Mouse (Mus musculus) lung, embryonic 14.5 days (tissue): ENCODE data around the gene Pacs2. TPM values are rescaled to one million over a fixed set of nuclear protein-coding genes. Genes with fewer than 3 reads are reported as not detected.

ENCODE experiments used
- ATAC-seq: fragments of 200-750 bp; cut with Nextera tagmentation; 2 replicates; pipeline ENCODE4 v1.8.0; 2017; ENCODE audit warnings: mild to moderate bottlenecking, moderate TSS enrichment, moderate library complexity; ENCODE audit not compliant: insufficient read depth
- DNase-seq: peaks from one replicate; pipeline ENCODE4 v3.0.0-alpha.2; 2015
- H3K27ac ChIP-seq: fragments of 300-500 bp; sonication (generic); 2 replicates; pipeline ENCODE4 v1.5.1; 2014; ENCODE audit warnings: low read depth, mild to moderate bottlenecking, moderate library complexity
- H3K27me3 ChIP-seq: fragments of 300-500 bp; sonication (generic); 2 replicates; pipeline ENCODE4 v1.6.1; 2014; ENCODE audit warnings: low read length, control low read depth; ENCODE audit not compliant: insufficient read depth
- H3K36me3 ChIP-seq: fragments of 300-500 bp; sonication (generic); 2 replicates; pipeline ENCODE4 v1.6.1; 2014; ENCODE audit warnings: control low read depth; ENCODE audit not compliant: insufficient read depth
- H3K4me1 ChIP-seq: fragments of 300-500 bp; sonication (generic); 2 replicates; pipeline ENCODE4 v1.6.1; 2014; ENCODE audit warnings: antibody characterized with exemption, control low read depth; ENCODE audit not compliant: insufficient read depth
- H3K4me2 ChIP-seq: fragments of 300-500 bp; sonication (generic); 2 replicates; pipeline ENCODE4 v1.6.1; 2014; ENCODE audit warnings: mild to moderate bottlenecking
- H3K4me3 ChIP-seq: fragments of 300-500 bp; sonication (generic); 2 replicates; pipeline ENCODE4 v1.5.1; 2014; ENCODE audit warnings: low read depth, low read length
- H3K9ac ChIP-seq: fragments of 300-500 bp; sonication (generic); 2 replicates; pipeline ENCODE4 v1.6.1; 2014
- H3K9me3 ChIP-seq: fragments of 300-500 bp; sonication (generic); 2 replicates; pipeline ENCODE4 v1.6.1; 2016; ENCODE audit warnings: low read depth, low read length, control low read depth
- CTCF ChIP-seq: IDR thresholded peaks from 2 replicates; pipeline ENCODE4 v1.5.1; 2016; ENCODE audit warnings: antibody characterized with exemption, low read depth
- WGBS: fragments of 180-500 bp; shearing (Covaris S2); extraction: QIAGEN DNeasy Blood & Tissue Kit; methylation state at CpG from one replicate; pipeline ENCODE4 v1.1.7; 2014; 5-methylcytosine and 5-hydroxymethylcytosine counted together
- polyA plus RNA-seq: library from polyadenylated mRNA; unstranded; fragments of >200 nt; fragmentation: Nextera tagmentation; extraction: Ambion mirVana; gene quantifications from 2 replicates; pipeline ENCODE4 v1.2.1, GENCODE M21; 2014

The Pacs2 gene
- polyA plus RNA-seq, 1 experiment from 2014 or later: 15.6 TPM

DNA sequence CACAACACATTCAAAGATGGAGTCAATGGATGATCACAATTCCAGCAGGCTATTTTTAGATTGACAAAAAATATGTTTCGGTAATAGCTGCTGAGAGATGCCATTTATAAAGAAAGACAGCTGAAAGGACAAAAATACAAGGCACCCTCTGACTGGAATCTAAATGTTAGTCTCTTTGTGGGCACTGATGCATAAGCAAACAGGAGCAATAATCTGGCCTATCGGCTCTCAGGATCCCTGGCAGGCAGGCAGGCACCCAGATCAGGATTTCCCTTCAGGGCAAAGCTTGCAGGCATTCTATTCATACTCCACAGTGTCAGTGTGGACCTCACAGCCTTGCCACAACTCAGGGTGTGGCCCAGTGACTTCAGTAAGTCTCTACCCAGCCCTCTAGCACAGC is 32.3 kb upstream of the Pacs2 start:
- no peak for DNase-seq
- H3K9ac ChIP-seq: no peak overlapping the region
- no peak overlapping the region for H3K4me3 ChIP-seq
- H3K4me1 ChIP-seq: no peaks in the 10 kb centered on the region
- H3K36me3 ChIP-seq: peaks cover 95% of the 10 kb centered on the region
- H3K27me3 ChIP-seq: no peaks in the 10 kb centered on the region
- no peak overlapping the region for H3K27ac ChIP-seq
- H3K4me2 ChIP-seq: no peak overlapping the region
- no peak for ATAC-seq
- WGBS: 84% methylated on average over 2 of the region's 2 CpGs
- no peak for TF ChIP-seq CTCF
- no peaks in the 10 kb centered on the region for H3K9me3 ChIP-seq

DNA sequence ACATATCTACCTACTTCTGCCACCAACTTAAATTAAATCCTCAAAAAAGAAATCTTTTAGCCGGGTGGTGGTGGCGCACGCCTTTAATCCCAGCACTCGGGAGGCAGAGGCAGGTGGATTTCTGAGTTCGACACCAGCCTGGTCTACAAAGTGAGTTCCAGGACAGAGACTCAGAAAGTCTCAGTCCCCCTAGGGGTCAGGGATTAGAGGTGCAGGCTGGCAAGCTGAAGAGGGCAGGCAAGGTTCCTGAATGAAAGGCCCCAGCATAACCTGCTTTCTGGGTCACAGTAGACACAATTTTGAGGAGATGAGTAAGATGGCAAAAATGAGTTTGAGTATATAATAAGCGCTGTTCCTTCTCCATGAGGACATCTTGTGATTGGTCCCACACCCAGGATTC is 29.0 kb upstream of the Pacs2 start:
- H3K4me1 ChIP-seq: no peaks in the 10 kb centered on the region
- H3K9ac ChIP-seq: no peak overlapping the region
- no peak overlapping the region for H3K4me3 ChIP-seq
- DNase-seq (peak; percentile 15), ATAC-seq (no peak)
- H3K27me3 ChIP-seq: no peaks in the 10 kb centered on the region
- H3K36me3 ChIP-seq: peaks cover 77% of the 10 kb centered on the region
- 92% methylated on average over 6 of the region's 6 CpGs for WGBS
- TF ChIP-seq CTCF: peak; percentile 51
- H3K9me3 ChIP-seq: no peaks in the 10 kb centered on the region
- H3K27ac ChIP-seq: no peak overlapping the region
- no peak overlapping the region for H3K4me2 ChIP-seq

- H3K4me2 ChIP-seq: no peak overlapping the region
- ATAC-seq (no peak), DNase-seq (peak; percentile 32)
- H3K27me3 ChIP-seq: no peaks in the 10 kb centered on the region
- no peaks in the 10 kb centered on the region for H3K4me1 ChIP-seq
- no peak overlapping the region for H3K9ac ChIP-seq
- H3K27ac ChIP-seq: no peak overlapping the region
- 65% methylated on average over 6 of the region's 6 CpGs for WGBS
- H3K36me3 ChIP-seq: peaks cover 62% of the 10 kb centered on the region
- no peak overlapping the region for H3K4me3 ChIP-seq
- no peaks in the 10 kb centered on the region for H3K9me3 ChIP-seq
- TF ChIP-seq CTCF: peak; percentile 48
Observed at GRCm38 (mm10) chr12:112987877-112988276, 26.4 kb upstream of the Pacs2 start.

GRCm38 (mm10) chr12:112990706-112991405 is 23.5 kb upstream of the Pacs2 start:
- H3K9ac ChIP-seq: no peak overlapping the region
- DNase-seq (no peak), ATAC-seq (no peak)
- no peaks in the 10 kb centered on the region for H3K27me3 ChIP-seq
- no peaks in the 10 kb centered on the region for H3K4me1 ChIP-seq
- H3K4me3 ChIP-seq: no peak overlapping the region
- no peak overlapping the region for H3K4me2 ChIP-seq
- no peak overlapping the region for H3K27ac ChIP-seq
- no peaks in the 10 kb centered on the region for H3K9me3 ChIP-seq
- TF ChIP-seq CTCF: no peak
- WGBS: 78% methylated on average over 5 of the region's 5 CpGs
- H3K36me3 ChIP-seq: peaks cover 36% of the 10 kb centered on the region

GRCm38 (mm10) chr12:112991444-112991843 is 22.9 kb upstream of the Pacs2 start:
- ATAC-seq (no peak), DNase-seq (no peak)
- H3K9me3 ChIP-seq: no peaks in the 10 kb centered on the region
- peaks cover 32% of the 10 kb centered on the region for H3K36me3 ChIP-seq
- no peak overlapping the region for H3K27ac ChIP-seq
- no peak for TF ChIP-seq CTCF
- no peak overlapping the region for H3K9ac ChIP-seq
- 91% methylated on average over 2 of the region's 2 CpGs for WGBS
- no peaks in the 10 kb centered on the region for H3K4me1 ChIP-seq
- H3K4me2 ChIP-seq: no peak overlapping the region
- no peaks in the 10 kb centered on the region for H3K27me3 ChIP-seq
- H3K4me3 ChIP-seq: no peak overlapping the region

GRCm38 (mm10) chr12:112994153-112994552 is 20.2 kb upstream of the Pacs2 start:
- Histone ChIP-seq H3K4me2 (no peak overlapping the region), H3K4me1 (peaks cover 6% of the 10 kb centered on the region), H3K9ac (no peak overlapping the region), H3K9me3 (no peaks in the 10 kb centered on the region), H3K4me3 (no peak overlapping the region), H3K27ac (no peak overlapping the region), H3K36me3 (peaks cover 20% of the 10 kb centered on the region), H3K27me3 (no peaks in the 10 kb centered on the region)
- WGBS: 70% methylated on average over 4 of the region's 4 CpGs
- no peak for ATAC-seq
- TF ChIP-seq CTCF: no peak
- no peak for DNase-seq

DNA sequence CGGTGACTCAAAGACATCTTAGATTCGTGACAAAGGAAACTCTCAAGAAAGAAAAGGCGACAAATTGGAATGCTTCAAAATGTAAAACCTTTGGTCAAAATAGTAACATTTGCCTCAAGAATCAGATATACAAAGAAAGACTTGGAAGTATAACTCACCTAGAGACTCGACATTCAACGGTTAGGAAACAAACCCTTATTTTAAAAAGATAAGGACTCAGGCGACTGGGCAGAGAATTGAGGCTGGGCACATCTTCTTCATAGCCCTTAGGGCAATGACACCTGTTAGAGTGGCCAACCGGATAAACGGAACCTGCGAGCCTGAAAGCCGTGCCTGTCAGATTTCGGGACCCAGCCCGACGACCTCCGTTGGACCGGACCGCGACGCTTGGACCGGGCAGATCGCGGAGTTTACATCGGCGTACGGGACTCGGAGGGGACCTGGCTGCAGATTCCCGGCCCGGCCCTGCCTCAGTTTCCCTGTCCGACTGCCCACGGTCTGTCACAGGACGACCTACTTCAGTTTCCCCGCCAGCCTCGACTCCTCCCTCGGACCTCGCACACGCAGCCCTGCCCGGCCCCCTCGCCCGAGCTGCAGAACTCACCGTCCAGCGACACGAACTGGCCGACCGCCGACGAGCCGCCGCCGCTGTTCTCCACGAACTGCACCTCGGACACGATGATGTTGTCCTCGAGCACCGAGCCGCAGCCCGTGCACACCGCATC is 14.6 kb upstream of the Pacs2 start:
- Histone ChIP-seq H3K36me3 (peaks cover 5% of the 10 kb centered on the region; the same call in 1 of the 2 replicates), H3K9me3 (no peaks in the 10 kb centered on the region)

More for the DNA sequence above, 14.6 kb upstream of the Pacs2 start:
- DNase-seq (peak; percentile 22), ATAC-seq (no peak; the same call in 1 of the 2 replicates)
- Histone ChIP-seq H3K27me3 (no peaks in the 10 kb centered on the region), H3K4me1 (peaks cover 7% of the 10 kb centered on the region), H3K9ac (peak overlapping the region; percentile 90), H3K4me3 (peak overlapping the region; percentile 90), H3K27ac (peak overlapping the region; percentile 91), H3K4me2 (peak overlapping the region; percentile 85)
- under 1% methylated on average over 56 of the region's 56 CpGs for WGBS
- TF ChIP-seq CTCF: no peak
